In genomic region chr12:17373470-17373975, GRCm38 (mm10) we compare ENCODE assay signal across 28 mouse cellular contexts. TPM values are rescaled to one million over a fixed set of nuclear protein-coding genes. Genes with fewer than 3 reads are reported as not detected.
DNase-seq lines count a peak whose midpoint lies in the region; ATAC-seq and TF ChIP-seq lines count a peak whose summit lies in the region.
"Had no signal": no experiment of that assay in that cellular context is flagged by ENCODE, and none has a peak within 500 bp of the region (broad histone marks: within the 10 kb centered on the region; RNA-seq: fewer than 3 reads in every experiment).

No protein-coding gene starts in this region.

- no peaks in the 10 kb centered on the region for H3K9me3 ChIP-seq in CH12.LX (replicated peaks; ENCODE audit: low read length)
- H3K9me3 ChIP-seq: embryonic facial prominence, embryonic 13.5 days; limb, embryonic 13.5 days; neural tube, embryonic 12.5 days had no signal

- H3K36me3 ChIP-seq in CH12.LX (replicated peaks in 1 of 2; ENCODE audit: control insufficient read depth in 1 of 2, insufficient read depth in 1 of 2, low read length in 1 of 2), result peaks cover 61 to 92% of the 10 kb centered on the region in 2 experiments

- no peak overlapping the region for H3K27ac ChIP-seq in CH12.LX (ENCODE audit: insufficient read depth, low read depth)
- H3K27ac ChIP-seq: embryonic facial prominence, embryonic 13.5 days; gastrocnemius, adult 2 months; hindbrain, postnatal 0 days; limb, embryonic 13.5 days; neural tube, embryonic 12.5 days had no signal

- peak; percentile 24 for DNase-seq in right cerebral cortex, adult 18-20 months
- no peak for DNase-seq in right cerebral cortex, postnatal 36 days (ENCODE audit: low spot score in 2 of 2)
- no peak for DNase-seq in CH12.LX (ENCODE audit: extremely low read depth)
- no peak for DNase-seq in c-Kit-positive CD71-positive TER-119-positive erythroid progenitor cells, embryonic 14.5 days (ENCODE audit: low spot score)
- no peak for DNase-seq in kidney, postnatal 10 days
- DNase-seq in embryo, embryonic 10.5 days (ENCODE audit: low spot score), result no peak
- DNase-seq: adrenal gland, adult 8-10 months; B cell, adult 2 months; cerebellum, adult 11 months; cerebellum, adult 9-10 months; gastrocnemius, adult 2 months; gastrocnemius, postnatal 36 days; kidney, adult 9 months; kidney, postnatal 14 days; liver, postnatal 0 days; lung, postnatal 4 days; midbrain, embryonic 14.5 days had no signal

- dilution Hi-C loops in CH12.LX (cut with MboI; ENCODE audit: extremely low pct_ligation_motif_present, extremely low pct_unique_long_range_greater_than_20kb, low sequenced_read_pairs), result no loop called here

- no peaks in the 10 kb centered on the region for H3K79me2 ChIP-seq in CH12.LX (replicated peaks; ENCODE audit: control insufficient read depth, extremely low read depth, insufficient read depth, poor library complexity, severe bottlenecking)

- no peak overlapping the region for H3K4me2 ChIP-seq in CH12.LX (ENCODE audit: insufficient read depth, low read depth, poor library complexity, severe bottlenecking)
- H3K4me2 ChIP-seq: embryonic facial prominence, embryonic 13.5 days; limb, embryonic 13.5 days; liver, embryonic 11.5 days; neural tube, embryonic 12.5 days had no signal

- peak; percentile 73 for ATAC-seq in inflammation-experienced regulatory T-cells, adult 6 months
- ATAC-seq: forebrain, embryonic 16.5 days; hindbrain, postnatal 0 days; intestine, postnatal 0 days; liver, postnatal 0 days; lung, postnatal 0 days had no signal

- in situ Hi-C loops in CH12.LX (cut with MboI; ENCODE audit: low pct_ligation_motif_present, low pct_unique_long_range_greater_than_20kb, low sequenced_read_pairs), result loop anchor here (25.0 kb wide), 1 partner anchor 289 kb away; no protein-coding TSS in a partner anchor

- H3K27me3 ChIP-seq in CH12.LX (replicated peaks), result no peaks in the 10 kb centered on the region
- H3K27me3 ChIP-seq: embryonic facial prominence, embryonic 13.5 days; limb, embryonic 13.5 days; neural tube, embryonic 12.5 days had no signal

- no peak for TF ChIP-seq CTCF in CH12.LX (conservative IDR thresholded peaks at IDR 0.05 in 1 of 2, IDR thresholded peaks at IDR 0.05 in 1 of 2; ENCODE audit: low read depth in 2 of 2, low read length in 2 of 2)

- TF ChIP-seq POLR2A in CH12.LX (IDR thresholded peaks at IDR 0.05; ENCODE audit: low read depth, low read length), result no peak

- TF ChIP-seq EP300 in CH12.LX (IDR thresholded peaks at IDR 0.05; ENCODE audit: low read length), result no peak; the same call in 1 of the 2 replicates

- H3K4me3 ChIP-seq in CH12.LX (replicated peaks in 1 of 3; ENCODE audit: low read depth in 2 of 3, low read length in 2 of 3, poor library complexity in 1 of 3), result no peak overlapping the region
- H3K4me3 ChIP-seq: embryonic facial prominence, embryonic 13.5 days; gastrocnemius, adult 2 months; limb, embryonic 13.5 days; neural tube, embryonic 12.5 days had no signal

- TF ChIP-seq RAD21 in CH12.LX (IDR thresholded peaks at IDR 0.05; ENCODE audit: low read depth, low read length), result no peak

- H3K9ac ChIP-seq in CH12.LX (ENCODE audit: insufficient read depth, low read depth), result no peak overlapping the region
- H3K9ac ChIP-seq: embryonic facial prominence, embryonic 13.5 days; limb, embryonic 13.5 days; liver, postnatal 0 days; neural tube, embryonic 12.5 days had no signal

- peaks cover 0 to 52% of the 10 kb centered on the region in 2 experiments; a peak in 2 of 4 replicates for H3K4me1 ChIP-seq in CH12.LX (ENCODE audit: control insufficient read depth in 1 of 2, insufficient read depth in 2 of 2)
- H3K4me1 ChIP-seq: embryonic facial prominence, embryonic 13.5 days; limb, embryonic 13.5 days; neural tube, embryonic 12.5 days had no signal

TF ChIP-seq in CH12.LX, 34 proteins besides CTCF, POLR2A, EP300 and RAD21:
- TF ChIP-seq IRF4 (IDR thresholded peaks at IDR 0.05; ENCODE audit: low read depth, low read length) (peak; percentile 18; the same call in 1 of the 2 replicates), ETS1 (conservative IDR thresholded peaks at IDR 0.05; ENCODE audit: low read depth, low read length) (peak; percentile 39; the same call in 1 of the 2 replicates), TCF12 (IDR thresholded peaks at IDR 0.05; ENCODE audit: low read depth, low read length) (no peak), MEF2A (IDR thresholded peaks at IDR 0.05; ENCODE audit: borderline replicate concordance, low read depth, low read length) (peak; percentile 47; the same call in 1 of the 2 replicates)

RNA-seq across cellular contexts. Expression of gene Nol10, which starts 25.3 kb away (rescaled TPM):
- total RNA-seq in CH12.LX (2012; rRNA removed) (10.9 and 14.4 TPM in 2 replicates), CH12.LX (2014; rRNA removed) (12.3 and 14.5 TPM in 2 replicates)
- polyA plus RNA-seq in CH12.LX (2012; ENCODE audit: insufficient read length, low read depth), result 64.9 and 65.8 TPM in 2 replicates
- polyA plus RNA-seq in inflammation-experienced regulatory T-cells, adult 6 months (2017; shearing (Covaris generic)), result 10 to 100 TPM; 27.7 to 35.0 (median 33.4) TPM

RNA-seq across cellular contexts. Expression of gene Atp6v1c2, which starts 44.4 kb away (rescaled TPM):
- 0.34 and 0.42 TPM in 2 replicates for total RNA-seq in CH12.LX (2012; rRNA removed)
- not detected in 2 replicates for total RNA-seq in CH12.LX (2014; rRNA removed)
- 0.19 TPM in 2 replicates for polyA plus RNA-seq in CH12.LX (2012; ENCODE audit: insufficient read length, low read depth)
- polyA plus RNA-seq in inflammation-experienced regulatory T-cells, adult 6 months (2017; shearing (Covaris generic)), result under 1 TPM in 1 of 3 experiments, not detected in 2; 0.35 TPM
- total RNA-seq: gastrocnemius, adult 2 months; gastrocnemius, postnatal 36 days; heart, postnatal 25 days; megakaryocyte-erythroid progenitor cell, adult 5-6 weeks had no signal
- polyA plus RNA-seq: intestine, postnatal 0 days had no signal
